Mouse (Mus musculus) C2C12 (cell line): ENCODE measurements around the gene Tsnax. TPM values are rescaled to one million over a fixed set of nuclear protein-coding genes. Genes with fewer than 3 reads are reported as not detected.

Experiments used
- H3K27me3 ChIP-seq: one replicate; pipeline ENCODE4 v1.6.1; 2011; ENCODE audit not compliant: control insufficient read depth, insufficient read depth, insufficient read length
- H3K36me3 ChIP-seq: one replicate; pipeline ENCODE4 v1.6.1; 2011; ENCODE audit not compliant: control insufficient read depth, insufficient read depth
- H3K4me3 ChIP-seq: one replicate; pipeline ENCODE4 v1.5.1; 2011; ENCODE audit warnings: mild to moderate bottlenecking, control low read depth; ENCODE audit not compliant: poor library complexity, insufficient read depth, severe bottlenecking
- H3K79me2 ChIP-seq: one replicate; pipeline ENCODE4 v1.6.1; 2011; ENCODE audit not compliant: control insufficient read depth, insufficient read depth
- H3K79me3 ChIP-seq: one replicate; pipeline ENCODE4 v1.6.1; 2011; ENCODE audit warnings: low read depth, control low read depth
- H3ac ChIP-seq: one replicate; pipeline ENCODE3; 2011; ENCODE audit warnings: low read depth; ENCODE audit not compliant: control insufficient read depth, insufficient read length
- CEBPB ChIP-seq: IDR thresholded peaks from one replicate; pipeline ENCODE4 v1.6.1; 2011; ENCODE audit warnings: low read depth, mild to moderate bottlenecking, control low read depth, moderate library complexity
- CTCF ChIP-seq: IDR thresholded peaks from one replicate; pipeline ENCODE4 v1.5.1; 2011; ENCODE audit not compliant: control insufficient read depth, insufficient read depth, insufficient read length
- FOSL1 ChIP-seq: IDR thresholded peaks from one replicate; pipeline ENCODE4 v1.8.0; 2011; ENCODE audit warnings: mild to moderate bottlenecking, low read length; ENCODE audit not compliant: poor library complexity, insufficient read depth, severe bottlenecking
- MAX ChIP-seq: IDR thresholded peaks from one replicate; pipeline ENCODE4 v1.6.1; 2011; ENCODE audit warnings: mild to moderate bottlenecking, control low read depth
- MYOD1 ChIP-seq: IDR thresholded peaks from one replicate; pipeline ENCODE4 v1.6.1; 2011; ENCODE audit warnings: low read depth; ENCODE audit not compliant: control insufficient read depth, insufficient read length
- MYOG ChIP-seq: IDR thresholded peaks from one replicate; pipeline ENCODE4 v1.6.1; 2011; ENCODE audit not compliant: control insufficient read depth, insufficient read length; ENCODE audit errors: extremely low read depth
- USF1 ChIP-seq: IDR thresholded peaks from one replicate; pipeline ENCODE4 v1.6.1; 2011; ENCODE audit warnings: low read depth, mild to moderate bottlenecking, control low read depth, moderate library complexity
- polyA plus RNA-seq: library from polyadenylated mRNA; unstranded; fragments of >200 nt; fragmentation: generic; extraction: Trizol; gene quantifications from one replicate; pipeline ENCODE4 v1.2.1, GENCODE M21; 2012; ENCODE audit warnings: missing spikeins

The Tsnax gene
- polyA plus RNA-seq, 1 experiment: 50.9 TPM

DNA sequence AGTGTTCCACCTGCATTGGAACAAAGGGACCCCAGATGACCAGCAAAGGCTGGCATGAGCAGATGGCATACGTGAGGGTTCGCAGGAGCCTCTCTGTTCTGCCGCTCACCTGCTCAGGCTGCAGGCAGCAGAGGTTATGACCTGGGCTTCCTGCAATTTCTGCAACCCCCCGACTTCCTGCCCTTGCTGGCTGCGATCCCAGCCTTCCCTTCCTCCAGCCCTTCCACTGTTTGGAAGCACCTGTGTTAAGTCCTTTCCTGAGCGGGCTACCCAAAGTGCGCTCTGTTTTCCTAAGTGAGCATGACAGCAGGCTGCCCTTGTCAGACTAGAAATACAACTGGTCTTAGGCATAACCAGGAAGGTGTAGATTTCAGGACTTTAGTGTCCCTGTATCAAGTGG is 24.3 kb downstream of the Tsnax start:
- Histone ChIP-seq H3K79me3 (peaks cover 4% of the 10 kb centered on the region), H3K27me3 (no peaks in the 10 kb centered on the region), H3ac (no peak overlapping the region), H3K79me2 (no peaks in the 10 kb centered on the region), H3K36me3 (peaks cover 42% of the 10 kb centered on the region), H3K4me3 (no peak overlapping the region)
- TF ChIP-seq CTCF (no peak), MYOD1 (no peak), CEBPB (no peak), FOSL1 (no peak), MYOG (no peak), USF1 (no peak), MAX (no peak)

- peaks cover 39% of the 10 kb centered on the region for H3K36me3 ChIP-seq
Observed at GRCm38 (mm10) chr8:125038731-125039130, 25.9 kb downstream of the Tsnax start.

GRCm38 (mm10) chr8:125040587-125041375 is 28.0 kb downstream of the Tsnax start:
- Histone ChIP-seq H3K27me3 (no peaks in the 10 kb centered on the region), H3K79me2 (no peaks in the 10 kb centered on the region), H3K79me3 (no peaks in the 10 kb centered on the region), H3ac (no peak overlapping the region), H3K4me3 (no peak overlapping the region), H3K36me3 (peaks cover 18% of the 10 kb centered on the region)
- TF ChIP-seq MYOD1: no peak
- TF ChIP-seq CEBPB: no peak
- TF ChIP-seq MYOG: no peak
- TF ChIP-seq FOSL1: no peak
- no peak for TF ChIP-seq CTCF
- no peak for TF ChIP-seq MAX
- no peak for TF ChIP-seq USF1

More at GRCm38 (mm10) chr8:125038731-125039130, 25.9 kb downstream of the Tsnax start:
- TF ChIP-seq USF1 (no peak), CEBPB (no peak), CTCF (no peak), FOSL1 (no peak), MYOG (no peak), MAX (no peak), MYOD1 (no peak)
- Histone ChIP-seq H3K79me2 (no peaks in the 10 kb centered on the region), H3K4me3 (no peak overlapping the region), H3K27me3 (no peaks in the 10 kb centered on the region), H3K79me3 (peaks cover 4% of the 10 kb centered on the region), H3ac (no peak overlapping the region)

DNA sequence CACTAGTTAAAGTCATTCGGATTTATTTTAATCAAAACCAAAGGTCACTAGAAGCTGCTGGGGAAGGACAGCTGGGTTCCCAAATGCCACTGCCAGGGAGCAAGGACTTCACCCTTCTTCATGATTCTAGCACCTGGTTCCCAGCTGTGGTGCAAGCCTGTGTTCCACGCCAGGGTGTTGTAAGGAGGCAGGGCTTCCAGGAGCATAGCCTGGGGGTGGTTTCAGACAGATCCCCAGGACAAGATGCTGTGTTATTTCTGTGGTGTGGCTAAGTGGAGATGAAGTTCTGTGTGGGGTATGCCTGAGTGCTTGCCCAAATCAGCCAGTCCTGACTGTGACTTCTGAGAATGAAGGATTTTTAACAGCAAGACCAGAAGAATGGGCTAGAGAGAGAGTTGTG is 28.7 kb downstream of the Tsnax start:
- Histone ChIP-seq H3K79me3 (no peaks in the 10 kb centered on the region), H3K79me2 (no peaks in the 10 kb centered on the region), H3ac (no peak overlapping the region), H3K27me3 (no peaks in the 10 kb centered on the region), H3K36me3 (peaks cover 13% of the 10 kb centered on the region), H3K4me3 (no peak overlapping the region)
- TF ChIP-seq MYOD1 (no peak), CTCF (no peak), FOSL1 (no peak), MAX (no peak), CEBPB (no peak), USF1 (no peak), MYOG (no peak)

- Histone ChIP-seq H3K79me3 (no peaks in the 10 kb centered on the region), H3K79me2 (no peaks in the 10 kb centered on the region), H3K4me3 (no peak overlapping the region), H3ac (no peak overlapping the region), H3K36me3 (peaks cover 3% of the 10 kb centered on the region), H3K27me3 (no peaks in the 10 kb centered on the region)
- TF ChIP-seq CTCF (no peak), USF1 (no peak), CEBPB (no peak), MYOD1 (no peak), FOSL1 (no peak)
Observed at GRCm38 (mm10) chr8:125043394-125043793, 30.6 kb downstream of the Tsnax start.
